Mouse (Mus musculus) gastrocnemius, adult 18-20 months (tissue): Measurements from ENCODE around the gene Agrp. TPM values are rescaled to one million over a fixed set of nuclear protein-coding genes. Genes with fewer than 3 reads are reported as not detected.

ENCODE experiments used
- DNase-seq: peaks from one replicate; pipeline ENCODE4 v3.0.0; 2021; ENCODE audit warnings: low spot score
- long read RNA-seq, 2 experiments: library from polyadenylated mRNA; stranded (forward); transcript quantifications; one replicate each; pipeline ENCODE4 v2.0.0; 2021
- total RNA-seq, 2 experiments: library from RNA; stranded (reverse); gene quantifications; 2 replicates each; pipeline ENCODE4 v1.2.3; 2021

Agrp gene
- total RNA-seq = 1 to 10 TPM in 1 of 2 experiments, under 1 TPM in 1; 0.52 to 1.2 TPM
- long read RNA-seq, experiment 1 = 0 reads
- long read RNA-seq, experiment 2 = 0 reads

DNA sequence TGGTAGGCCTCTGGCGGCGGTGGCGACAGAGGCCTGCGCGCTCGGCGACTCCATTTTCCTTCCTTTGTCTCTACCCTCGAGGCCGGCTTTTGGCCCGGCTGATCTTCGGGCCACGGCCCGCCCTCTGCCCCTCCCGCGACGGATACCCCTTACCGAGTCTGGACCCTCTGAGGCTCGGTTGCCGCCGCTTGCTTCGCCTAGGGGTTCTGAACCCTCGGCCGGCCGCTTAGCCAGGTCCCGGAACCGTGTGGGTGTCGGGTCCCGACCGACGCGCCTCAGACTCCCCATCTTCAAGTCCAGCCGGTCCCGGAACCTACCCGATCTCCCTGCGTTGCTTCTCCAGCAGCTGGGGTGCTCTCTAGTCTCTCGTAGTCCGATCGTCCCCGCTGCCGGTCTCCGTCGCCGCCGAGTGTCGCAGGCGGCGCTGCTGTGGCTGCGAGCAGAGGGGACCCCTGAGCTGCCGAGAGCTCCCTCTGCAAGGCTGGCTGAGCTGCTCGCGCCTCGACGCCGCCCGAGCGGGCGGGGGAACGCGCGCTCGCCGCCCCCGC is at the start of gene Agrp:
Gene Agrp (minus strand): TSS at position 431 of the 548 bp plus-strand sequence.
- DNase-seq = peak; percentile 36

DNA sequence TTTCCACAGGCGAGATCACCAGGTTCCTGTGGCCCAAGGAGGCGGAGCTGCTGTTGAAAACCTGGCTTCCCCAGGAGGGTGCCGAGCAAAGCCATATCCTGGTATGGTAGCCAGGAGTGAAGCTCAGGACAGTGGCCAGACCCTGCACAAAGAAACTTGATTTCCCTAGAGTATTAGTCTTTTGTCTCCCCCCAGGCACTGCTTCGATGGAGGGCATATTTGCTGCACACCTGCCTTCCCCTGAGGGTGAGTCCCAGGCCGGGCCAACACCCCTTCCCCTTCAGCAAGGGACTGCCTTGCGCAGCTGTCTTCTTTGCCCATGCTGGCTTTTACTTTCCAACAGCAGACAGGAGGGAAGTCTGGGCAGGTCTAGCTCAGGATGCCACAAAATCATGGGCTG is 49.4 kb upstream of the Agrp start:
- DNase-seq = no peak

DNA sequence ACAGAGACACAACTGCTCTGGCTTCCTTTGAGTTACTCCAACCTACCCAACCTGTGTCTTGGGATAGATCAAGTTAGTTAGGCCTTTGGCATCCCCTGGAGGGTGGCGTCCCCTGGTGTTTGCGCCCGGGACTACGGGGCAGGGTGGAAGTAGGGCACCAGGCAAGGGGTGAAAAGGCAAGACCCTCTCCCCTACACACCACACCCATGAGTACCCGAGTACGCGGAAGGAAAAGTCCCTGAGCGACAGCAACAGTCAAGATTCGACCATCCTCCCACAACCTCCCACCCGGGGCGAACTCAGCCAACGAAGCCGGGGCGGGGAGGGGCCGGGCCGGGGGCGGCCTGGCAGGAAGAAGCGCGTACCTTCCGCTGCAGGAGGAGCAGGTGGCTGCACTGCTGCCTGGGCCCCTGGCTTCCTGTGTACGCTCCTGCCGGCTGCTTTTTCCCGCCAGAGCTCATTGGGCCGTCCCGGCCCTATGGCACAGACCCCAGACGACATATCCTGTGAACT is 48.7 kb upstream of the Agrp start, which contains the start of gene Carmil2:
Gene Carmil2 (plus strand): TSS at position 479 of the 513 bp plus-strand sequence.
- DNase-seq = peak; percentile 70

DNA sequence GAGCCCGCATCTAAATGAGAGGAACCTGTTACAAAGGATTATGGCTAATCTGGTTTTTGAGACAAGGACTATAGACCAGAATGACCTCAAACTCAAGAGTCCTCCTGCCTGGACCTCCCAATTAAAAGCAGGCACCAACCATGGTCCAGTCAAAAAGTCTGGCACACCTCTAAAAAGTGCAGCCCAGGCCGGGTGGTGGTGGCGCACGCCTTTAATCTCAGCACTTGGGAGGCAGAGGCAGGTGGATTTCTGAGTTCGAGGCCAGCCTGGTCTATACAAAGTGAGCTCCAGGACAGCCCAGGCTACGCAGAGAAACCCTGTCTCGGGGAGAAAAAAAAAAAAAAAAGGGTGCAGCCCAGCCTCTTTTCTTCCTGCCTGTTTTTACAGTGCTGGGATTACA is 48.1 kb upstream of the Agrp start:
- no peak for DNase-seq

GRCm38 (mm10) chr8:105677891-105678290 is 40.7 kb upstream of the Agrp start:
- no peak for DNase-seq

- peak; percentile 28 for DNase-seq
Measured at GRCm38 (mm10) chr8:105661167-105661566, 24.0 kb upstream of the Agrp start.

GRCm38 (mm10) chr8:105657641-105658040 is 20.4 kb upstream of the Agrp start:
- no peak for DNase-seq

DNA sequence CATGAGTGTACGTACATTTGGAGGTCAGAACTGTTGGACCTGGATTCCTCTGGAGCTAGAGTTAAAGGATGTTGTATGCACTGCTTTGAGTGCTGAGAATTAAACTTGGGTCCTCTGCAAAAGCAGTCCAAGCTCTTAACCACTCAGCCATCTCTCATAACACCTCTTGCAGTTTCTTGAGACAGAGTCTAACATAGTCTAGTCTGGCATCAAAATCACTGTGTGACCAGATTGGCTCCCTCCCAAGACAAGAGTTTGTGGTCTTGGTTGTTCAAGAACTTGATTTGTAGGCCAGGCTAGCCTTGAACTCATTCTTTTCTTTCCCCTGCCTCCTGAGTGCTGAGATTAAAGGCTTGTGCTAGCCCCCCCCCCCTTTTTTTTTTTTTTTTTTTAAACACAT is 11.7 kb upstream of the Agrp start:
- DNase-seq = no peak

DNA sequence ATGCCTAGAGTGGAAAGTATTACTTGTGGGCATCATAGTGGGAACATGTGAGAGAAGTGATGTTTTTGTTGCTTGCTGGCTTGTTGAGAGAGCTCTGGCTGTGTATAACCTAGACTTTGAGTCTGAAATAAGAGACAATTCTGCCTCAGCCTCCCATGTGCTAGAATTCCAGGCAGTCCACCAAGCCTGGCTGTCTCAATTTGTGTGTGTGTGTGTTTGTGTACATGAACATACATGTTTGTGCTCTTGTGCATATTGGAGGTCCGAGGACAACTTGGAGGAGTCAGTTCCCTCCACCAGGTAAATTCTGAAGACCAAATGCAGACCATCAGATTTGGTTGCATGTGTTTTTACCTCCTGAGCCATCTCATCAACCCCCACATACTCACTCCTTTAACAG is 8.0 kb upstream of the Agrp start:
- no peak for DNase-seq

- DNase-seq = peak; percentile 43
Measured at GRCm38 (mm10) chr8:105640511-105640910, 3.3 kb upstream of the Agrp start.

DNA sequence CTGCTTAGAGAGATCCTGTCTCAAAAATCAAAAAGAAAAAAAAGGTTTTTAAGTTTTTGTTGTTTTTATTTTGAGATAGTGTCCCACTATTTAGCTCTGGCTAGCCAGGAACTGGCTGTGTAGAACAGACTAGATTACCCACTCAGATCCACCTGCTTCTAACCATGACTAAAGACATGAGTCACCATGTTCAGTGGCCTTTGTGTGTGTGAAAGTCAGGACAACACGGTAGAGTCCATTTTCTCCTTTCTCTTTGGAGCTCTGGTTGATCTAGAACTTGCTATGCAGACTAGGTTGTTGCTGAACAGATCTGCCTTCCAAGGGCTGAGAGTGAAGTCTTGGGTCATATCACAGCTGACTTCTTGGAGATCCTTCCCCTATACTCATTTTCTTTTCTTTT is 2.6 kb upstream of the Agrp start:
- DNase-seq = no peak

DNA sequence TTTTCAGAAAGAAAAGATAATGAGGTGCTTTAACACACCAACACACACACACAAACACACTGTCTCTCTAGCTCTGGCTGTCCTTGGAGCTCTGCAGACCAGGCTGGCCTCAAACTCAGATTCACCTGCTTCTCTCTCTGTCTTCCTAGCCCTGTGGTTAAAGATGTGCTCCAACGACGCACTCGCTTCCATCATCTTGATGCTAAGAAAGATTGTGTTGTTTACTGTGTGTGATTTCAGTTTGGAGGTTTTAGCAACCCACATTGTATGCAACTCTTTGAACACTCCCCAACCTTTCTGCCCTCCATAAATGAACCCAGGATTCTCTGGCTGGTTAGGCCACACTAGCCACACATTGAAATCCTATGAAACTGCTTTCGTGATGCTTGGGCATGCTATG is 1.3 kb upstream of the Agrp start:
- DNase-seq = no peak

GRCm38 (mm10) chr8:105637601-105638041 is 428 bp upstream of the Agrp start:
- no peak for DNase-seq

DNA sequence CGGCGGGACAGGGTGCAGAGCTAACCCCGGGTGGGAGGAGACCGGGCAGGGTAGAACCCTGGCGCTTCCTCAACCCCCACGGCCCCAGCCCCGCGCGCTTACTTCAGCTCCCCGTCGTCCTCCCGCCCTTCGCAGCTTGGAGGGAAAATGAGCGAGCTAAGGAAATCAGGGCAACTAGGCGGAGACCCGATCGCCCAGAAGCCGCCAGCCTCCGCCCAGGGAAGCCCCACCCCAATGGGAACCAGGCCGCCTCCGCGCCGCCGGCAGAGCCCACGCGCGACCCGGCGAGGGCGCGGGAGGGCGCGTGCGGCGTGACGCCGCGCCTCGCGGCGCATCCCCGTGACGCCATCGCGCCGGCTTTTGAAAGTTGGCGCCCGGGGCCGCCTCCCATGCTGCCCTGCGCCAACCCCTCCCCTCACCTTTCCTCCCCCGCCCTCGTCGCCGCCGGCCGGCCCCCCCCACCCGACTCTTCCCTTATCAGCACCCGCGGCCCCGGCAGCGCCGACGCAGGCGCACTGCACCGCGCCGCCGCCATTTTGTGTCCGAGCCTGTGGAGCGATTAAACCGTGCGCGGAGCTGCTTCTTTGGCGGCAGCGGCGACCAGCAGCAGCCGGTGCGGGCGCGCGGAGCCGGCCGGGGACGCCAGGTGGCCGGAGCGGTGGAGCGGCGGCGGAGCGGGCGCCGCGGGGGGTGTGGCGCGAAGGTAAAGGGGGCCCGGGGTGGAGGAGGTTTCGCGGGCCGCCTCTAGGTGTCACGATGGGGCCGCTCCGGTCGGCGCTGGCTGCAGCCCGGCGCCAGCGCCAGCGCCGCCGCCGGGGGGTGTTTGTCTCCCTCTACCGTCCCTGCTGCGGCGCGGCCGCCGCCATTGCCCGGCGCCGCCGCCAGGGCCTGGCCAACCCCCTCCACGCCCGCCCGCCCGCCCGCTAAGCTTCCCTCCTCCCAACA is 903 bp downstream of the Agrp start, which contains the start of gene Ctcf:
Gene Ctcf (plus strand): TSS at position 551 of the 945 bp plus-strand sequence.
- peak; percentile 87 for DNase-seq

DNA sequence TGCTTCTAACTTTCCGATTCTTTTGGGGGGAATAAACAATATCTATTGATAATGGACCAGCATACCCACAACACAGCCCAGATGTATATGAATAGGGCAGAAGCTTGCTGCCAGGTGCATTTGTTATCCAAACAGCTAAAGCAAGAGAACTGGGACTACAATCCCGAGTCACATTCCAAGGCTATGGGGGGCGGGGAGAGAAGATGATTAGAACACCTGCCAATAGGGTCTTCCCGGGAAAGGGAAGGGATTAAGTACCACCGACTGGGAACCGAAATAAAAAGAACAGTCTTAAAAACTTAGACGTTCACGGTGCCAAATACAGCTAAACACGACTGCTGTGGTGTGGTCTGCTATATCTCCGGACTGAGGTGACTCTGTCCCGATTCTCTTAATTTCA is 1.7 kb downstream of the Agrp start:
- DNase-seq = no peak

DNA sequence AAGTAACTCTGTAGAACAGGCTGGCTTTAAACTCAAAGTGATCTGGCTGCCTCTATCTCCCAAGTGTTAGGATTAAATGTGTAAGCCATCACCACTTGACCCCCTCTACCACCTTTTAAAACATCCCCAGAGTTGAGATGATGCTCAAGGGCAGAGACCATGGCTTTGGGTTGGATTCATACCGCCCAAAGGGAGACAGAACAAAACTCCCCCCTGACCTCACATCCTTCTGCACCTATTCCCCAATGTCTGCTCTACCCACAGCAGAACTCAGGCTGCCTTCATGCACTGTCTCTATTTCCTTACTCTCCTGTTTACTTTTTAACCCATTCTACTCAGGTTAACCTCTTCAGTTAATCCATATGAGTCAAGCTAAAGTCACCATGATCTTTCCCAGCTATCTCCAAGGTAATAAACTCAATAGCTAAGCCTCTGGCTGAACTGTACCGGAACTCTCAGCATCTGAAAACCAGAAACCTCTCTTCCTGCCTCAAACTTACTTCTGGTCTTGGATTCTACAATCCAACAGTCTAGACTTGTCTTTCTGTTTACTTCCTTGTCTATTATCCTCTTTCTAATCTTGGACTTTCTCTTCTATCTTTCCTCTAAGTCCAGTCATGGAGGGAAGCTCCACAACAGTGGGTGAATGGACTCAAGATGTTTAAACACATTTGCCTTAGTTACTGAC is 2.3 kb downstream of the Agrp start:
- no peak for DNase-seq

- no peak for DNase-seq
Measured at GRCm38 (mm10) chr8:105629337-105629736, 7.9 kb downstream of the Agrp start.

- no peak for DNase-seq
Measured at GRCm38 (mm10) chr8:105626086-105626485, 11.1 kb downstream of the Agrp start.

GRCm38 (mm10) chr8:105624831-105625230 is 12.4 kb downstream of the Agrp start:
- no peak for DNase-seq

DNA sequence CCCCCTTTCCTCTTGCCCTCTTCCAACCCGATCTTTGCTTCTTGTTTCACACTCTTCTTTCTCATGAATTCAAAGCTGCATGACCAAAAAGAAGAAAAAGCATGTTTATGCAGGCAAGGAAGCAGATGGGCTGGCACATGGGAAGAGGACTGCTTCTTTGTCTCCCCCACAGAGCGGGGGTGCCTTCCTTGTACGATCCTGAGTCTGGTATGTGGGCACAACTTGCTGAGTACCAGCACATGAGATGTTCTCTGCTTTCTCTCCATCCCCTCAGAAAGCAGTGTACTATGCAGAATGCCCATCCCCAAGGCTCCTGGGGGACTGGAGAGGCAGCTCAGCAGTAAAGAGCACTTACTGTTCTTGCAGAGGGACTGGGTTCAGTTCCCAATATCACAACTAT is 12.8 kb downstream of the Agrp start:
- DNase-seq = no peak

- no peak for DNase-seq
Measured at GRCm38 (mm10) chr8:105623679-105624245, 13.4 kb downstream of the Agrp start.
